In the genomic region with DNA sequence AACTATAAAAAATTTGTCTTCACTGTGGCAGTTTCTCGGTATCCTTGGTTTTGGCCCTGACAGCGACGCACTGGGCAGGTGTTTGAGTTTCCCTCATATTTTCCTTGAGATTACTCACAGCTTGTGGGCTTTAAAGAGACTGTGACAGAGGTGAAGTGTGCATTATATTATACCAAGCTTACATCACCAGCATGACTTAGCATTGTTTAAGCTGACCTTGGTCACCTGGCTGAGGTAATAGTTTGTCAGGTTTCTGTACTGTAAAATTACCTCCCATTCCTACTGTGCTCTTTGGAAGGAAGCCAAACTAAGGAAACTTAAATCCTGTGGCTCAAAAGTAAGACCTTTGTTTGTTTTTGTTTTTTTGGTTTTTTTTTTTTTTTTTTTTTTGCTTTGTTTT, we compare ENCODE assay signal across 8 mouse cellular contexts.
DNase-seq lines count a peak whose midpoint lies in the region; ATAC-seq and TF ChIP-seq lines count a peak whose summit lies in the region.

No protein-coding gene starts in this region.

- H3K9me3 ChIP-seq in heart, embryonic 10.5 days, result no peaks in the 10 kb centered on the region
- H3K9me3 ChIP-seq in hindbrain, embryonic 11.5 days (ENCODE audit: control insufficient read depth, low read length), result no peaks in the 10 kb centered on the region
- H3K9me3 ChIP-seq in liver, postnatal 0 days (ENCODE audit: low read length), result no peaks in the 10 kb centered on the region

- peaks cover 23% of the 10 kb centered on the region for H3K36me3 ChIP-seq in heart, embryonic 10.5 days
- H3K36me3 ChIP-seq in hindbrain, embryonic 11.5 days (ENCODE audit: control insufficient read depth, insufficient read depth, low read length), result no peaks in the 10 kb centered on the region
- H3K36me3 ChIP-seq in liver, postnatal 0 days (replicated peaks; ENCODE audit: insufficient read depth, low read length), result peaks cover 11% of the 10 kb centered on the region

- 0 out of 2 replicates have a peak overlapping the region, but pooled peaks have one; percentile 38 for H3K4me3 ChIP-seq in heart, embryonic 10.5 days
- no peak overlapping the region for H3K4me3 ChIP-seq in hindbrain, embryonic 11.5 days (ENCODE audit: low read depth, low read length)
- peak overlapping the region; percentile 62 for H3K4me3 ChIP-seq in liver, postnatal 0 days (ENCODE audit: low read depth, low read length)

- H3K4me1 ChIP-seq in heart, embryonic 10.5 days, result peaks cover 35% of the 10 kb centered on the region
- H3K4me1 ChIP-seq in hindbrain, embryonic 11.5 days (replicated peaks; ENCODE audit: control insufficient read depth, insufficient read depth, low read length), result peaks cover 19% of the 10 kb centered on the region
- peaks cover 27% of the 10 kb centered on the region for H3K4me1 ChIP-seq in liver, postnatal 0 days (ENCODE audit: insufficient read depth)

- H3K4me2 ChIP-seq in hindbrain, embryonic 11.5 days (replicated peaks; ENCODE audit: low read depth, low read length), result no peak overlapping the region
- H3K4me2 ChIP-seq in liver, postnatal 0 days (ENCODE audit: low read depth, low read length), result peak overlapping the region; percentile 83

- TF ChIP-seq CTCF in liver, postnatal 0 days (IDR thresholded peaks at IDR 0.05; ENCODE audit: low read depth), result no peak

- H3K27me3 ChIP-seq in heart, embryonic 10.5 days (ENCODE audit: insufficient read depth, poor library complexity, severe bottlenecking), result no peaks in the 10 kb centered on the region
- no peaks in the 10 kb centered on the region for H3K27me3 ChIP-seq in hindbrain, embryonic 11.5 days (ENCODE audit: control insufficient read depth, insufficient read depth, low read length)
- H3K27me3 ChIP-seq in liver, postnatal 0 days (ENCODE audit: insufficient read depth, low read length), result no peaks in the 10 kb centered on the region

- no peak for DNase-seq in heart, embryonic 10.5 days (ENCODE audit: low spot score)
- no peak for DNase-seq in heart, adult 8-10 months (ENCODE audit: low spot score)
- peak; percentile 35 for DNase-seq in 416B (ENCODE audit: low read depth)
- no peak for DNase-seq in hindbrain, embryonic 11.5 days (ENCODE audit: low spot score)
- DNase-seq in liver, postnatal 0 days, result no peak
- no peak for DNase-seq in B cell, adult 2 months
- no peak for DNase-seq in embryo, embryonic 10.5 days (ENCODE audit: low spot score)

- no peak for ATAC-seq in hindbrain, embryonic 11.5 days (ENCODE audit: low FRiP score)
- no peak for ATAC-seq in liver, postnatal 0 days
- no peak for ATAC-seq in frontal cortex, adult (ENCODE audit: low TSS enrichment)

- no peak for TF ChIP-seq EP300 in liver, postnatal 0 days (IDR thresholded peaks at IDR 0.05; ENCODE audit: low read depth)

- no peak overlapping the region for H3K27ac ChIP-seq in heart, embryonic 10.5 days
- 0 out of 2 replicates have a peak overlapping the region, but pooled peaks have one; percentile 17 for H3K27ac ChIP-seq in hindbrain, embryonic 11.5 days (ENCODE audit: low read depth, low read length)
- H3K27ac ChIP-seq in liver, postnatal 0 days (ENCODE audit: low read depth), result peak overlapping the region; percentile 99

- no peak overlapping the region for H3K9ac ChIP-seq in hindbrain, embryonic 11.5 days (ENCODE audit: low read depth, low read length)
- H3K9ac ChIP-seq in liver, postnatal 0 days (replicated peaks), result peak overlapping the region; percentile 90

- WGBS in heart, embryonic 10.5 days, result 55% methylated on average over 3 of the region's 3 CpGs
- WGBS in hindbrain, embryonic 11.5 days, result 66% methylated on average over 3 of the region's 3 CpGs
- WGBS in liver, postnatal 0 days (ENCODE audit: insufficient replicate concordance), result 49% methylated on average over 3 of the region's 3 CpGs
